Mouse (Mus musculus) cortical plate, adult 2 months (tissue): ENCODE measurements around the gene Cyp1a2.

Experiments
- CTCF ChIP-seq: fragments of 200-500 bp; IDR thresholded peaks from 2 replicates; pipeline ENCODE4 v1.5.1; 2011; ENCODE audit warnings: mild to moderate bottlenecking, control low read depth, low read length; ENCODE audit not compliant: insufficient read depth; ENCODE audit errors: extremely low read depth
- POLR2A ChIP-seq: fragments of 200-500 bp; IDR thresholded peaks from 2 replicates; pipeline ENCODE4 v1.6.1; 2011; ENCODE audit warnings: mild to moderate bottlenecking, low read length, control low read depth; ENCODE audit not compliant: insufficient read depth; ENCODE audit errors: extremely low read depth

GRCm38 (mm10) chr9:57681411-57681810, 2.1 kb downstream of the Cyp1a2 start:
- no peak for TF ChIP-seq CTCF
- TF ChIP-seq POLR2A: no peak
